Mouse (Mus musculus) kidney, adult 2 months (tissue): ENCODE measurements around the gene Traf3ip1. TPM values are rescaled to one million over a fixed set of nuclear protein-coding genes. Genes with fewer than 3 reads are reported as not detected.

Source experiments
- DNase-seq: peaks from one replicate; pipeline ENCODE4 v3.0.0; 2021
- H3K27ac ChIP-seq: fragments of 200-500 bp; 2 replicates; pipeline ENCODE4 v1.5.1; 2012; ENCODE audit warnings: low read depth, low read length, control low read depth, inconsistent platforms; ENCODE audit not compliant: insufficient read depth
- H3K27me3 ChIP-seq: fragments of 200-500 bp; replicated peaks from 2 replicates; pipeline ENCODE4 v1.6.1; 2012; ENCODE audit warnings: mild to moderate bottlenecking, moderate library complexity, low read length, inconsistent platforms; ENCODE audit not compliant: control insufficient read depth, insufficient read depth
- H3K36me3 ChIP-seq: fragments of 200-500 bp; 2 replicates; pipeline ENCODE4 v1.6.1; 2012; ENCODE audit warnings: mild to moderate bottlenecking, moderate library complexity, low read length, inconsistent platforms; ENCODE audit not compliant: control insufficient read depth, insufficient read depth
- H3K4me1 ChIP-seq: fragments of 200-500 bp; 2 replicates; pipeline ENCODE4 v1.6.1; 2011; ENCODE audit warnings: low read length; ENCODE audit not compliant: control insufficient read depth, insufficient read depth
- H3K4me3 ChIP-seq: fragments of 200-500 bp; 2 replicates; pipeline ENCODE4 v1.5.1; 2011; ENCODE audit warnings: mild to moderate bottlenecking, low read depth, low read length, control low read depth; ENCODE audit not compliant: insufficient read depth
- CTCF ChIP-seq: fragments of 200-500 bp; conservative IDR thresholded peaks from 2 replicates; pipeline ENCODE4 v1.5.1; 2011; ENCODE audit warnings: low read depth, mild to moderate bottlenecking, control low read depth, low read length, moderate library complexity, mixed read lengths; ENCODE audit not compliant: insufficient read depth, insufficient read length
- POLR2A ChIP-seq: fragments of 200-500 bp; IDR thresholded peaks from one replicate; pipeline ENCODE4 v1.6.1; 2011; ENCODE audit warnings: low read depth, low read length, control low read depth
- WGBS: fragments of 180-500 bp; shearing (Covaris S2); methylation state at CpG from one replicate; pipeline ENCODE4 v1.1.7; 2018; 5-methylcytosine and 5-hydroxymethylcytosine counted together
- polyA plus RNA-seq: library from polyadenylated mRNA; depleted of rRNA; stranded (reverse); fragments of >200 nt; gene quantifications from 2 replicates; pipeline ENCODE4 v1.2.3, GENCODE M21; 2012

Gene Traf3ip1
- polyA plus RNA-seq, 1 experiment, result 11.2 TPM

- no peak overlapping the region for H3K4me3 ChIP-seq
- 64% methylated on average over 3 of the region's 3 CpGs for WGBS
- H3K36me3 ChIP-seq, result no peaks in the 10 kb centered on the region
- no peaks in the 10 kb centered on the region for H3K27me3 ChIP-seq
- DNase-seq, result no peak
- H3K27ac ChIP-seq, result no peak overlapping the region
- TF ChIP-seq POLR2A (no peak), CTCF (no peak)
- no peaks in the 10 kb centered on the region for H3K4me1 ChIP-seq
Measured at GRCm38 (mm10) chr1:91504615-91505014, 10.2 kb downstream of the Traf3ip1 start.

GRCm38 (mm10) chr1:91514916-91515315, 20.5 kb downstream of the Traf3ip1 start:
- H3K27me3 ChIP-seq, result no peaks in the 10 kb centered on the region
- H3K4me3 ChIP-seq, result no peak overlapping the region
- H3K36me3 ChIP-seq, result no peaks in the 10 kb centered on the region
- H3K4me1 ChIP-seq, result no peaks in the 10 kb centered on the region
- DNase-seq, result no peak
- no peak overlapping the region for H3K27ac ChIP-seq
- 82% methylated on average over 11 of the region's 11 CpGs for WGBS
- TF ChIP-seq CTCF, result 0 out of 2 replicates have a peak, but pooled peaks have one; percentile 8
- TF ChIP-seq POLR2A, result no peak

GRCm38 (mm10) chr1:91515642-91516041, 21.2 kb downstream of the Traf3ip1 start:
- H3K4me3 ChIP-seq, result no peak overlapping the region
- 73% methylated on average over 6 of the region's 6 CpGs for WGBS
- no peaks in the 10 kb centered on the region for H3K27me3 ChIP-seq
- H3K4me1 ChIP-seq, result no peaks in the 10 kb centered on the region
- H3K27ac ChIP-seq, result no peak overlapping the region
- no peaks in the 10 kb centered on the region for H3K36me3 ChIP-seq
- peak; percentile 23 for DNase-seq
- TF ChIP-seq POLR2A, result no peak
- no peak for TF ChIP-seq CTCF

- WGBS, result 14% methylated on average over 10 of the region's 10 CpGs
- Histone ChIP-seq H3K27ac (no peak overlapping the region), H3K4me1 (no peaks in the 10 kb centered on the region), H3K36me3 (no peaks in the 10 kb centered on the region; the same call in 1 of the 2 replicates), H3K4me3 (no peak overlapping the region), H3K27me3 (no peaks in the 10 kb centered on the region)
- TF ChIP-seq POLR2A, result no peak
- TF ChIP-seq CTCF, result peak; percentile 96
- DNase-seq, result peak; percentile 62
Measured at GRCm38 (mm10) chr1:91523759-91524158, 29.3 kb downstream of the Traf3ip1 start.

GRCm38 (mm10) chr1:91525838-91526237, 31.4 kb downstream of the Traf3ip1 start:
- Histone ChIP-seq H3K27ac (no peak overlapping the region), H3K4me1 (peaks cover 6% of the 10 kb centered on the region; the same call in 1 of the 2 replicates), H3K27me3 (no peaks in the 10 kb centered on the region), H3K36me3 (no peaks in the 10 kb centered on the region; the same call in 1 of the 2 replicates), H3K4me3 (no peak overlapping the region)
- no peak for DNase-seq
- 85% methylated on average over 14 of the region's 14 CpGs for WGBS
- TF ChIP-seq POLR2A, result no peak

- TF ChIP-seq POLR2A (no peak), CTCF (no peak)
- H3K27ac ChIP-seq, result peak overlapping the region; percentile 70
- H3K27me3 ChIP-seq, result no peaks in the 10 kb centered on the region
- WGBS, result 52% methylated on average over 9 of the region's 9 CpGs
- H3K4me3 ChIP-seq, result no peak overlapping the region
- H3K36me3 ChIP-seq, result no peaks in the 10 kb centered on the region; the same call in 1 of the 2 replicates
- peak; percentile 86 for DNase-seq
- H3K4me1 ChIP-seq, result peaks cover 6% of the 10 kb centered on the region; the same call in 1 of the 2 replicates
Measured at GRCm38 (mm10) chr1:91530166-91530565, 35.7 kb downstream of the Traf3ip1 start.

GRCm38 (mm10) chr1:91532243-91532642, 37.8 kb downstream of the Traf3ip1 start:
- H3K4me1 ChIP-seq, result peaks cover 6% of the 10 kb centered on the region; the same call in 1 of the 2 replicates
- no peaks in the 10 kb centered on the region for H3K27me3 ChIP-seq
- no peak for TF ChIP-seq CTCF
- TF ChIP-seq POLR2A, result no peak
- 74% methylated on average over 4 of the region's 4 CpGs for WGBS
- DNase-seq, result no peak
- H3K36me3 ChIP-seq, result no peaks in the 10 kb centered on the region; the same call in 1 of the 2 replicates
- H3K27ac ChIP-seq, result no peak overlapping the region
- no peak overlapping the region for H3K4me3 ChIP-seq

GRCm38 (mm10) chr1:91532892-91533291, 38.4 kb downstream of the Traf3ip1 start:
- DNase-seq, result no peak
- H3K27ac ChIP-seq, result no peak overlapping the region
- 79% methylated on average over 5 of the region's 5 CpGs for WGBS
- H3K4me3 ChIP-seq, result no peak overlapping the region
- TF ChIP-seq CTCF, result no peak
- no peak for TF ChIP-seq POLR2A
- no peaks in the 10 kb centered on the region for H3K27me3 ChIP-seq
- no peaks in the 10 kb centered on the region; the same call in 1 of the 2 replicates for H3K36me3 ChIP-seq
- peaks cover 6% of the 10 kb centered on the region; the same call in 1 of the 2 replicates for H3K4me1 ChIP-seq
